In the genomic region with DNA sequence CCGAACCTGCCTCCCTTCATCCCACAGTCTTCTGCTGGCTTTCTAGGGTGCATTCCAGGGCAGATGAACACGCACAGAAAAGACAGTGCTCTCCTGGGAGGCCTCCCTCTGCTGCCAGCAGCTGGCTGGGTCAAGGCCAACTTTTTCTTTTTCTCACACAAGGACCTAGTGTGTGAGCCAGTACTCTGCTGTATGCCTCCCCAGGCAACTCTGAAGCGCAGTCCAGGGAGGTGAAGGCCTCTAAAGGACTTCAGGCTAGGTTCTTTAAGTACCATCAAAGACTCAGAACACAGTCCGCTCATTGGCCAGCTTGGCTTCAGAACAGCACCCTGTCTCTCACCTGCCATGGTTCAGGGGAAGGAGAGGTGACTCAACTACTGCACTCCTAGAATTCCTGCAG, we compare ENCODE assay signal across 13 mouse cellular contexts. TPM values are rescaled to one million over a fixed set of nuclear protein-coding genes. Genes with fewer than 3 reads are reported as not detected.
DNase-seq lines count a peak whose midpoint lies in the region; ATAC-seq lines count a peak whose summit lies in the region.
"Had no signal": no experiment of that assay in that cellular context is flagged by ENCODE, and none has a peak within 500 bp of the region (broad histone marks: within the 10 kb centered on the region; RNA-seq: fewer than 3 reads in every experiment).

No protein-coding gene starts in this region.

- H3K36me3 ChIP-seq in midbrain, embryonic 16.5 days (ENCODE audit: control insufficient read depth, insufficient read depth, low read length): peaks cover 46% of the 10 kb centered on the region

- H3K9ac ChIP-seq in midbrain, embryonic 16.5 days (ENCODE audit: low read depth, low read length): no peak overlapping the region
- H3K9ac ChIP-seq: embryonic facial prominence, embryonic 15.5 days had no signal

- H3K4me2 ChIP-seq in midbrain, embryonic 16.5 days (ENCODE audit: low read length): no peak overlapping the region
- H3K4me2 ChIP-seq: embryonic facial prominence, embryonic 15.5 days had no signal

- H3K9me3 ChIP-seq in midbrain, embryonic 16.5 days (replicated peaks; ENCODE audit: control insufficient read depth, low read length, poor library complexity, severe bottlenecking): no peaks in the 10 kb centered on the region
- H3K9me3 ChIP-seq: embryonic facial prominence, embryonic 15.5 days had no signal

- no peaks in the 10 kb centered on the region for H3K4me1 ChIP-seq in midbrain, embryonic 16.5 days (ENCODE audit: control insufficient read depth, insufficient read depth, low read length)

- no peaks in the 10 kb centered on the region for H3K27me3 ChIP-seq in midbrain, embryonic 16.5 days (ENCODE audit: control insufficient read depth, insufficient read depth, low read depth, low read length)
- H3K27me3 ChIP-seq: embryonic facial prominence, embryonic 15.5 days had no signal

- H3K27ac ChIP-seq in midbrain, embryonic 16.5 days (ENCODE audit: low read length): no peak overlapping the region
- H3K27ac ChIP-seq: embryonic facial prominence, embryonic 15.5 days had no signal

- DNase-seq in layer of hippocampus, adult 11-12 months (ENCODE audit: low spot score): peak; percentile 64
- no peak for DNase-seq in layer of hippocampus, adult 9-10 months (ENCODE audit: low spot score)
- DNase-seq in adrenal gland, adult (ENCODE audit: inconsistent age in 2 of 2, low spot score in 1 of 2): peak; percentile 75 to 94
- DNase-seq in frontal cortex, postnatal 36 days (ENCODE audit: low spot score in 2 of 2): peak; percentile 30 to 38
- DNase-seq in layer of hippocampus, adult 8-10 months (ENCODE audit: low spot score in 2 of 2): peak; percentile 37 to 41
- DNase-seq in spleen, postnatal 36 days (ENCODE audit: low spot score in 2 of 2): no peak
- no peak for DNase-seq in neural tube, embryonic 10.5 days (ENCODE audit: extremely low spot score, low spot score)

- no peak overlapping the region for H3K4me3 ChIP-seq in midbrain, embryonic 16.5 days (ENCODE audit: low read depth, low read length)
- H3K4me3 ChIP-seq: embryonic facial prominence, embryonic 15.5 days had no signal

- WGBS in midbrain, embryonic 16.5 days: 79% methylated on average over 4 of the region's 4 CpGs

- ATAC-seq in midbrain, embryonic 16.5 days: no peak

RNA-seq across cellular contexts. Expression of gene Trpc4ap, which starts 15.1 kb away (rescaled TPM):
- total RNA-seq in layer of hippocampus, adult 8-10 months (2022): 100 to 1,000 TPM; 158 to 175 (median 167) TPM
- 152 and 157 TPM in 2 replicates for polyA plus RNA-seq in midbrain, embryonic 16.5 days (2015; fragmentation: Nextera tagmentation; extraction: Ambion mirVana)

RNA-seq across cellular contexts. Expression of gene Edem2, which starts 22.0 kb away (rescaled TPM):
- total RNA-seq in layer of hippocampus, adult 8-10 months (2022): 10 to 100 TPM; 23.9 to 33.5 (median 27.8) TPM
- polyA plus RNA-seq in midbrain, embryonic 16.5 days (2015; fragmentation: Nextera tagmentation; extraction: Ambion mirVana): 46.3 and 49.6 TPM in 2 replicates

RNA-seq across cellular contexts. Expression of gene Gm17581, which starts 28.4 kb away (rescaled TPM):
- not detected for total RNA-seq in layer of hippocampus, adult 8-10 months (2022)
- not detected in 2 replicates for polyA plus RNA-seq in midbrain, embryonic 16.5 days (2015; fragmentation: Nextera tagmentation; extraction: Ambion mirVana)
- total RNA-seq: ES-E14; liver, adult 2 months had no signal
- polyA plus RNA-seq: embryonic facial prominence, embryonic 15.5 days; liver, adult 2 months; neural tube, embryonic 11.5 days; testis, adult 2 months had no signal

RNA-seq across cellular contexts. Expression of gene Procr, which starts 43.7 kb away (rescaled TPM):
- 1 to 10 TPM in 3 of 4 experiments, under 1 TPM in 1; 0.85 to 2.6 (median 1.3) TPM for total RNA-seq in layer of hippocampus, adult 8-10 months (2022)
- 2.4 and 2.8 TPM in 2 replicates for polyA plus RNA-seq in midbrain, embryonic 16.5 days (2015; fragmentation: Nextera tagmentation; extraction: Ambion mirVana)

Comparison
In these comparisons a context has a peak if more than half of its experiments do, and no peak if none do; other contexts are left out.
1. DNase-seq: peak in layer of hippocampus, adult 11-12 months (single experiment), adrenal gland, adult (2 of 2), frontal cortex, postnatal 36 days (2 of 2) and layer of hippocampus, adult 8-10 months (2 of 2); none in layer of hippocampus, adult 9-10 months (single experiment), spleen, postnatal 36 days (0 of 2) and neural tube, embryonic 10.5 days (single experiment).